21 mouse cellular contexts compared by ENCODE assay signal in genomic region chr1:89521935-89522535, GRCm38 (mm10).
DNase-seq lines count a peak whose midpoint lies in the region; ATAC-seq and TF ChIP-seq lines count a peak whose summit lies in the region.
"Had no signal": no experiment of that assay in that cellular context is flagged by ENCODE, and none has a peak within 500 bp of the region (broad histone marks: within the 10 kb centered on the region; RNA-seq: fewer than 3 reads in every experiment).

No protein-coding gene starts in this region.

- peaks cover 30% of the 10 kb centered on the region for H3K4me1 ChIP-seq in limb, embryonic 14.5 days (ENCODE audit: control insufficient read depth, insufficient read depth, low read length)
- peaks cover 60% of the 10 kb centered on the region for H3K4me1 ChIP-seq in limb, embryonic 10.5 days
- peaks cover 82% of the 10 kb centered on the region for H3K4me1 ChIP-seq in embryonic facial prominence, embryonic 10.5 days

- no peak overlapping the region for H3K4me2 ChIP-seq in limb, embryonic 14.5 days (replicated peaks; ENCODE audit: low read depth, low read length, severe bottlenecking)
- H3K4me2 ChIP-seq: forebrain, embryonic 12.5 days; heart, embryonic 12.5 days; liver, embryonic 13.5 days; lung, embryonic 15.5 days had no signal

- WGBS in limb, embryonic 14.5 days: 71% methylated on average over 17 of the region's 17 CpGs
- 86% methylated on average over 17 of the region's 17 CpGs for WGBS in limb, embryonic 10.5 days
- WGBS in embryonic facial prominence, embryonic 10.5 days: 74% methylated on average over 17 of the region's 17 CpGs

- H3K9ac ChIP-seq in limb, embryonic 14.5 days (ENCODE audit: low read depth, low read length, severe bottlenecking): no peak overlapping the region
- H3K9ac ChIP-seq: forebrain, embryonic 12.5 days; heart, embryonic 12.5 days; liver, embryonic 13.5 days; lung, embryonic 15.5 days had no signal

- no peak overlapping the region for H3K27ac ChIP-seq in limb, embryonic 14.5 days (replicated peaks; ENCODE audit: low read depth, low read length)
- H3K27ac ChIP-seq in limb, embryonic 10.5 days: no peak overlapping the region
- H3K27ac ChIP-seq in embryonic facial prominence, embryonic 10.5 days (replicated peaks): 0 out of 2 replicates have a peak overlapping the region, but pooled peaks have one; percentile 21
- H3K27ac ChIP-seq: forebrain, embryonic 12.5 days; liver, embryonic 13.5 days; lung, embryonic 15.5 days; macrophage had no signal

- no peak overlapping the region for H3K4me3 ChIP-seq in limb, embryonic 14.5 days (replicated peaks; ENCODE audit: low read length)
- H3K4me3 ChIP-seq in limb, embryonic 10.5 days: no peak overlapping the region
- no peak overlapping the region for H3K4me3 ChIP-seq in embryonic facial prominence, embryonic 10.5 days
- H3K4me3 ChIP-seq: forebrain, embryonic 12.5 days; heart, embryonic 12.5 days; liver, embryonic 13.5 days; lung, embryonic 15.5 days had no signal

- ATAC-seq in limb, embryonic 14.5 days (ENCODE audit: low FRiP score, low read depth): peak; percentile 27; the same call in 1 of the 2 replicates
- ATAC-seq: inflammation-experienced regulatory T-cells, adult 6 months had no signal

- H3K9me3 ChIP-seq in limb, embryonic 14.5 days (ENCODE audit: control insufficient read depth, low read length): no peaks in the 10 kb centered on the region
- H3K9me3 ChIP-seq in limb, embryonic 10.5 days (replicated peaks): no peaks in the 10 kb centered on the region
- no peaks in the 10 kb centered on the region for H3K9me3 ChIP-seq in embryonic facial prominence, embryonic 10.5 days
- H3K9me3 ChIP-seq: forebrain, embryonic 12.5 days; heart, embryonic 12.5 days; liver, embryonic 13.5 days; lung, embryonic 15.5 days had no signal

- no peak for TF ChIP-seq POLR2A in limb, embryonic 14.5 days (IDR thresholded peaks at IDR 0.05; ENCODE audit: borderline replicate concordance, extremely low read depth, insufficient read depth, insufficient read length)

- no peaks in the 10 kb centered on the region for H3K27me3 ChIP-seq in limb, embryonic 14.5 days (ENCODE audit: control insufficient read depth, insufficient read depth, low read length)
- H3K27me3 ChIP-seq in limb, embryonic 10.5 days (ENCODE audit: low read depth, poor library complexity, severe bottlenecking): no peaks in the 10 kb centered on the region
- H3K27me3 ChIP-seq in embryonic facial prominence, embryonic 10.5 days (replicated peaks; ENCODE audit: low read depth, poor library complexity, severe bottlenecking): no peaks in the 10 kb centered on the region; the same call in 1 of the 2 replicates
- H3K27me3 ChIP-seq: heart, embryonic 12.5 days; liver, embryonic 13.5 days; lung, embryonic 15.5 days had no signal

- no peaks in the 10 kb centered on the region for H3K36me3 ChIP-seq in limb, embryonic 14.5 days (ENCODE audit: control insufficient read depth, insufficient read depth, low read length)
- H3K36me3 ChIP-seq in limb, embryonic 10.5 days: no peaks in the 10 kb centered on the region; the same call in 1 of the 2 replicates
- no peaks in the 10 kb centered on the region for H3K36me3 ChIP-seq in embryonic facial prominence, embryonic 10.5 days (replicated peaks)
- H3K36me3 ChIP-seq: forebrain, embryonic 12.5 days; heart, embryonic 12.5 days; liver, embryonic 13.5 days; lung, embryonic 15.5 days had no signal

- DNase-seq in limb, embryonic 14.5 days (ENCODE audit: low spot score): no peak
- no peak for DNase-seq in limb, embryonic 10.5 days (ENCODE audit: low spot score)
- DNase-seq in ovary, adult 18-20 months (ENCODE audit: low spot score): peak; percentile 16
- no peak for DNase-seq in ovary, postnatal 14 days (ENCODE audit: low spot score)
- no peak for DNase-seq in embryonic facial prominence, embryonic 10.5 days (ENCODE audit: low spot score)
- DNase-seq in adrenal gland, postnatal 36 days: no peak
- no peak for DNase-seq in urinary bladder, postnatal 10 days (ENCODE audit: low spot score)
- DNase-seq: adrenal gland, postnatal 25 days; cerebellum, adult 11-12 months; cerebellum, postnatal 14 days; heart, adult 11 months; heart, postnatal 14 days; kidney, adult 2 months; liver, embryonic 13.5 days; right cerebral cortex, postnatal 25 days; thymus, adult 2 months had no signal
